Mouse (Mus musculus): Measurements from ENCODE around the gene Dusp16. TPM values are rescaled to one million over a fixed set of nuclear protein-coding genes. Genes with fewer than 3 reads are reported as not detected.

The Dusp16 gene
- polyA plus RNA-seq, 1 experiment, result 11.7 TPM

DNA sequence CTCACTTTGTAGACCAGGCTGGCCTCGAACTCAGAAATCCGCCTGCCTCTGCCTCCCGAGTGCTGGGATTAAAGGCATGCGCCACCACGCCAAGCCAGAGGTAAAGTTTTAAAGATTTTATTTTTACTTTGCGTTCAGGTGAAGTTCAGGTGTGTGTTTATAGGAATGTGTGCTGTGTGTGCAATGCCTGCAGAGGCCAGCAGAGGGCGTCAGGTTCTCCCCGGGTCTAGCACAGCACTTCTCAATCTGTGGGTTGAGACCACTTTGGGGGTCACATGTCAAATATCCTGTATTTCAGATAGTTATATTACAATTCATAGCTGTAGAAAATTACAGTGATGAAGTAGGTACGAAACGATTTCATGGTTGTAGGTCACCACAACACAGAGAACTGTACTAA lies 30.4 kb upstream of the Dusp16 start:
- DNase-seq, result no peak
- Histone ChIP-seq H3K36me3 (ENCODE audit: control insufficient read depth, insufficient read depth, low read length) (no peaks in the 10 kb centered on the region), H3K27ac (ENCODE audit: insufficient read depth, low read depth, low read length) (no peak overlapping the region), H3K4me1 (ENCODE audit: control insufficient read depth, insufficient read depth, low read length) (no peaks in the 10 kb centered on the region; the same call in 1 of the 2 replicates), H3K27me3 (replicated peaks; ENCODE audit: control insufficient read depth, insufficient read depth, low read length) (no peaks in the 10 kb centered on the region), H3K4me3 (ENCODE audit: insufficient read depth, low read depth, low read length) (no peak overlapping the region)
- peak; percentile 59 for TF ChIP-seq CTCF (conservative IDR thresholded peaks at IDR 0.05; ENCODE audit: insufficient read depth, insufficient read length, low read depth, low read length)
- TF ChIP-seq POLR2A (IDR thresholded peaks at IDR 0.05; ENCODE audit: low read depth, low read length), result no peak
- 75% methylated on average over 10 of the region's 10 CpGs for WGBS

DNA sequence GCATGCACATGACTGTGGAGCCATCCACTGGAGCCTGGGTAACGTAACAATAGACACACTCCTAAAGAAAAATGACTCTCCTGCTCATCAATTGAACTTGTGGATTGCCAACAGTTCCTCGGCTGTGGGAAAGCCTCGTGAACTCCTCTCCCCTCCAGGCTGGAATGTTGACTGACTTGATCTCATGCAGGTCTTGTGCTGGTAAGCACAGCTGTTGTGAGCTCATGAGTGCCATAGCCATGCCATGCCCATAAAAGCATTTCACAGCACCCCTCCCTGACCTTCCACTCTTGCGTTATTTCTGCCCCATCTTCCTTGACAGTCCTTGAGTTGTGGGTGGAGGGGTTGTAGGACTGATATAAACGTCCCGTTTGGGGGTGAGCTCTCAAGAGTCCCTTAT lies 28.0 kb upstream of the Dusp16 start:
- H3K27me3 ChIP-seq (replicated peaks; ENCODE audit: control insufficient read depth, insufficient read depth, low read length), result no peaks in the 10 kb centered on the region
- H3K36me3 ChIP-seq (ENCODE audit: control insufficient read depth, insufficient read depth, low read length), result no peaks in the 10 kb centered on the region
- no peak for DNase-seq
- no peak overlapping the region for H3K4me3 ChIP-seq (ENCODE audit: insufficient read depth, low read depth, low read length)
- no peak overlapping the region for H3K27ac ChIP-seq (ENCODE audit: insufficient read depth, low read depth, low read length)
- TF ChIP-seq CTCF (conservative IDR thresholded peaks at IDR 0.05; ENCODE audit: insufficient read depth, insufficient read length, low read depth, low read length), result no peak
- WGBS, result 64% methylated on average over 6 of the region's 6 CpGs
- H3K4me1 ChIP-seq (ENCODE audit: control insufficient read depth, insufficient read depth, low read length), result no peaks in the 10 kb centered on the region

DNA sequence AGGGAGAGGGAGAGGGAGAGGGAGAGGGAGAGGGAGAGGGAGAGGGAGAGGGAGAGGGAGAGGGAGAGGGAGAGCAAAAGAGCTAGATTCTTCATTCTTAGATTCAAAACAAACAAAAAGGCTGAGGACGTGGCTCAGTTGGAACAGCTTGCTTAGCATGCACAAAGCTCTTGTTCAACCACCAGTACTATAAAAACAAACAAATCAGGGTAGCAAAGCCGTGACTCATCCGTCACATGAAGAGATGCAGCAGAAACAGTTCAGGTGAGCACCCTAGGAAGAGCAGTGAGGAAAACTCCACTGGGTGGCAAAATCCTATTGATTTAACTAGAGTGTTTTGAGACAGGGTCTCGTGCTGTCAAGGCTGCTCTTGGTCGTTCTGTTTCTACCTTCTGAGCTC lies 27.3 kb upstream of the Dusp16 start:
- no peak for DNase-seq
- Histone ChIP-seq H3K4me3 (ENCODE audit: insufficient read depth, low read depth, low read length) (no peak overlapping the region), H3K27ac (ENCODE audit: insufficient read depth, low read depth, low read length) (no peak overlapping the region), H3K36me3 (ENCODE audit: control insufficient read depth, insufficient read depth, low read length) (no peaks in the 10 kb centered on the region), H3K4me1 (ENCODE audit: control insufficient read depth, insufficient read depth, low read length) (no peaks in the 10 kb centered on the region), H3K27me3 (replicated peaks; ENCODE audit: control insufficient read depth, insufficient read depth, low read length) (no peaks in the 10 kb centered on the region)
- WGBS, result 55% methylated on average over 5 of the region's 5 CpGs
- TF ChIP-seq CTCF (conservative IDR thresholded peaks at IDR 0.05; ENCODE audit: insufficient read depth, insufficient read length, low read depth, low read length), result no peak
- TF ChIP-seq POLR2A (IDR thresholded peaks at IDR 0.05; ENCODE audit: low read depth, low read length), result no peak

DNA sequence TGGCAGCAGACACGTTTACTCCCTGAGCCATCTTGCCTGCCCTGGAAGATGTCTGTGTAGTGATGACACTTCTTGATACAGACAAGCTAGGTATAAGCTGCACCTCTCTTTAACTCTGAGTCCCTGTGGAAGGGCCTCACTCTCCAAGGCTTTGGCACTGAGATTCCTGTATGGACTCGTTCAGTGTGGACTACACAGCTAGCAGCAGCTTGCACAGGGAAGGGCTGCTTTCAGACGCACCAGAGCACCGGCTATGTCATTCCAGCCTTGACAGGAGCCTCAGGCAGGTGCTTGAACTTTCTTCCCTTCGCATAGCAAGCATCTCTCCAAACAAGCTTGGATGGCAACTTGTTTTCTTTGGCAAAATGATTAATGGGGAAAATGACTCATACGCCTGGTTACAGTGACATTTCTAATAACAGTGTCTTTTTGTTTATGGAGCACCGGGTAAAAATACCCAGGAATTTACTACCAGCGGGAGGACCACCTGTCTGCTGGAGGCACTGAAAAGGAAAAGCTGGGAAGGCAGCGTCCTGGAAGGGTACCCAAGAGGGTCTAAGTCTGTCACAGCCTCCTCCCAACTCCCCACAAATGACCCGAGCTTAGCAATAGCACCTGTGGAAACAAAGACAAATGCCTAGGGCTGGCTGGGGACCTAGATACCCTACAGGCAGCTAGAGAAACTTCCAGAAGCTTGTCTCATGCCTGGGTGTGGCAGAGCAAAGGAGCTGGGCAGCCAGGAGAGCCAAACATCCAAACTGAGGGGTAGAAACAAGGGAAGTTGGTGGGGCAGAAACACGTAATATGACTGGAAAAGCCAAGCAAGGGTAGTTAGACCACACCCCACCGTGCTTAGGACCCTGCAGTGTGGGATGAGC lies 24.9 kb upstream of the Dusp16 start:
- no peak for DNase-seq
- Histone ChIP-seq H3K4me3 (ENCODE audit: insufficient read depth, low read depth, low read length) (no peak overlapping the region), H3K27me3 (replicated peaks; ENCODE audit: control insufficient read depth, insufficient read depth, low read length) (no peaks in the 10 kb centered on the region), H3K27ac (ENCODE audit: insufficient read depth, low read depth, low read length) (no peak overlapping the region), H3K36me3 (ENCODE audit: control insufficient read depth, insufficient read depth, low read length) (no peaks in the 10 kb centered on the region), H3K4me1 (ENCODE audit: control insufficient read depth, insufficient read depth, low read length) (no peaks in the 10 kb centered on the region)
- WGBS, result 49% methylated on average over 12 of the region's 12 CpGs
- TF ChIP-seq CTCF (conservative IDR thresholded peaks at IDR 0.05; ENCODE audit: insufficient read depth, insufficient read length, low read depth, low read length), result no peak
- TF ChIP-seq POLR2A (IDR thresholded peaks at IDR 0.05; ENCODE audit: low read depth, low read length), result no peak

DNA sequence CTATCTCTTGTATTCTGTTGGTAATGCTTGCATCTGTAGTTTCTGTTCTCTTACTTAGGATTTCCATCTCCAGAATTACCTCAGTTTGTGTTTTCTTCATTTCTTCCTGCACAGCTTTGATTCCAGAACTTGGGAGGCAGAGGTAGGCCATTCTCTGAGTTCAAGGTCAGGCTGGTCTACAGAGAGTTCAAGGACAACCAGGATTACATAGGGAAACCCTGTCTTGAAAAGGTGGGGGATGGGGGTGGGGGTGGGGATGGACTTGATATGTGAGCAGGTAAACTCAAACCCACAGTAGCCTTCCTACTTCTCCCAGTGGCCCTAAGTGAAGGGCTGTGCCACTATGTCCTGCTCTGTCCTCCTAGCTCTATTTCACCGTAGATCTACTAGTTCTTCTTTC lies 20.6 kb upstream of the Dusp16 start:
- 80% methylated on average over 1 of the region's 1 CpGs for WGBS
- DNase-seq, result no peak

DNA sequence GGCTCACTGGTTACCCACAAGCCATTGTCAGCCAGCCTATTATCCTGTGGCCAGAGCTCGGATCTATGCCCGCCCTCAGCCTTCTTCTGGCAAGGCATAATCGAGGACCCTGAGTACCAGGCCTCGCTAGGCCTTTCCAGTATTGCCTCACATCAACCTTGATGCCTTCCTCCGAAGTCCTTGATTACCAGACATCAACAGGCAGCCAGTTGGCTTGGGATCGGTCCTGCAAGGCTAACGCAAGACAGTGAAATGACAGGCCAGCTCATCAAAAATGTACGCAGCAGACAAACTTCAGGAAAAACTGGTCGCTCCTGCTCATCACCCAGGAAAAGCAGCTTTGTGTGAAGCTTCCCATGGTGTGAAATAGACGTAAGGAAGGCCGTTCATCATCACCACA lies 15.4 kb upstream of the Dusp16 start:
- no peaks in the 10 kb centered on the region for H3K36me3 ChIP-seq (ENCODE audit: control insufficient read depth, insufficient read depth, low read length)
- H3K4me3 ChIP-seq (ENCODE audit: insufficient read depth, low read depth, low read length), result no peak overlapping the region
- DNase-seq, result no peak
- WGBS, result 96% methylated on average over 11 of the region's 11 CpGs
- peaks cover 15% of the 10 kb centered on the region for H3K4me1 ChIP-seq (ENCODE audit: control insufficient read depth, insufficient read depth, low read length)
- no peaks in the 10 kb centered on the region; the same call in 1 of the 2 replicates for H3K27me3 ChIP-seq (replicated peaks; ENCODE audit: control insufficient read depth, insufficient read depth, low read length)
- no peak overlapping the region for H3K27ac ChIP-seq (ENCODE audit: insufficient read depth, low read depth, low read length)
- TF ChIP-seq POLR2A (IDR thresholded peaks at IDR 0.05; ENCODE audit: low read depth, low read length) (no peak), CTCF (conservative IDR thresholded peaks at IDR 0.05; ENCODE audit: insufficient read depth, insufficient read length, low read depth, low read length) (no peak)

More for the DNA sequence above, 20.6 kb upstream of the Dusp16 start:
- no peaks in the 10 kb centered on the region for H3K4me1 ChIP-seq (ENCODE audit: control insufficient read depth, insufficient read depth, low read length)
- H3K4me3 ChIP-seq (ENCODE audit: insufficient read depth, low read depth, low read length), result no peak overlapping the region
- no peaks in the 10 kb centered on the region for H3K36me3 ChIP-seq (ENCODE audit: control insufficient read depth, insufficient read depth, low read length)
- H3K27ac ChIP-seq (ENCODE audit: insufficient read depth, low read depth, low read length), result no peak overlapping the region
- no peak for TF ChIP-seq CTCF (conservative IDR thresholded peaks at IDR 0.05; ENCODE audit: insufficient read depth, insufficient read length, low read depth, low read length)
- TF ChIP-seq POLR2A (IDR thresholded peaks at IDR 0.05; ENCODE audit: low read depth, low read length), result no peak
- no peaks in the 10 kb centered on the region; the same call in 1 of the 2 replicates for H3K27me3 ChIP-seq (replicated peaks; ENCODE audit: control insufficient read depth, insufficient read depth, low read length)

DNA sequence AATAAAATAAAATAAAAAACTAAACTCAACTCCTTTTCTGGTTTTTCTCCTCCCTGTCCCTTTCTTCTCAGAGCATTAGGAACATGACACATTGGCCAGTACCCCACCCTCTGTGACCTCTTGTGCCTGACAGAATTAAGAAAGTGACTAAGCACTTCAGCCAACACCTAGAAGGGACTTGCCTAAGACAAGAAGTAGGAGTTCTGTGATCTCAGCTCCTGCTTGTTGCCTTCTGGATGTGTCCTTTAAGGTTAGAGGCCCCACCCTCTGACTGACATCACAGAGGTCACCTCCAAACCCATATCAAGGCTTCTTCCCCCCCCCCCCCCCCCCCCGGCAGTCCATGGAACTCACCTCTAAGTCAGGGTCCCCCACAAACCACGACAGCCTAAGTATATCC lies 14.7 kb upstream of the Dusp16 start:
- 70% methylated on average over 2 of the region's 2 CpGs for WGBS
- no peak for DNase-seq
- H3K4me1 ChIP-seq (ENCODE audit: control insufficient read depth, insufficient read depth, low read length), result peaks cover 15% of the 10 kb centered on the region
- no peak for TF ChIP-seq POLR2A (IDR thresholded peaks at IDR 0.05; ENCODE audit: low read depth, low read length)
- no peak for TF ChIP-seq CTCF (conservative IDR thresholded peaks at IDR 0.05; ENCODE audit: insufficient read depth, insufficient read length, low read depth, low read length)
- no peak overlapping the region for H3K27ac ChIP-seq (ENCODE audit: insufficient read depth, low read depth, low read length)
- no peak overlapping the region for H3K4me3 ChIP-seq (ENCODE audit: insufficient read depth, low read depth, low read length)
- no peaks in the 10 kb centered on the region for H3K36me3 ChIP-seq (ENCODE audit: control insufficient read depth, insufficient read depth, low read length)
- H3K27me3 ChIP-seq (replicated peaks; ENCODE audit: control insufficient read depth, insufficient read depth, low read length), result no peaks in the 10 kb centered on the region; the same call in 1 of the 2 replicates
